Mouse (Mus musculus) cerebellum, adult 2 months (tissue): ENCODE results near the gene Noct. TPM values are rescaled to one million over a fixed set of nuclear protein-coding genes. Genes with fewer than 3 reads are reported as not detected.
"Not testable (repeated sequence)": the region's sequence is repeated elsewhere in the genome, so short reads cannot be mapped to it uniquely, and the experiment has no call there.

Experiments
- DNase-seq, 2 experiments: peaks; one replicate each; pipeline ENCODE4 v3.0.0; 2021
- H3K27ac ChIP-seq: fragments of 200-500 bp; 2 replicates; pipeline ENCODE4 v1.5.1; 2012; ENCODE audit warnings: low read length, control low read depth, inconsistent platforms; ENCODE audit not compliant: insufficient read depth
- H3K27me3 ChIP-seq: fragments of 200-500 bp; 2 replicates; pipeline ENCODE4 v1.6.1; 2012; ENCODE audit warnings: inconsistent platforms, mild to moderate bottlenecking, low read length, moderate library complexity; ENCODE audit not compliant: control insufficient read depth, insufficient read depth
- H3K4me1 ChIP-seq: fragments of 200-500 bp; 2 replicates; pipeline ENCODE4 v1.6.1; 2011; ENCODE audit warnings: low read length; ENCODE audit not compliant: control insufficient read depth, insufficient read depth
- H3K4me3 ChIP-seq: fragments of 200-500 bp; replicated peaks from 2 replicates; pipeline ENCODE3; 2011; ENCODE audit warnings: mild to moderate bottlenecking, low read depth, low read length, control low read depth; ENCODE audit not compliant: insufficient read depth
- CTCF ChIP-seq: fragments of 200-500 bp; IDR thresholded peaks from 2 replicates; pipeline ENCODE4 v1.5.1; 2011; ENCODE audit warnings: low read depth, mild to moderate bottlenecking, control low read depth, low read length, moderate library complexity, borderline replicate concordance; ENCODE audit not compliant: insufficient read depth
- POLR2A ChIP-seq: fragments of 200-500 bp; IDR thresholded peaks from 2 replicates; pipeline ENCODE4 v1.6.1; 2011; ENCODE audit warnings: low read length, control low read depth, borderline replicate concordance; ENCODE audit not compliant: insufficient read depth
- WGBS: fragments of 180-500 bp; shearing (Covaris S2); methylation state at CpG from one replicate; pipeline ENCODE4 v1.1.7; 2018; 5-methylcytosine and 5-hydroxymethylcytosine counted together
- polyA plus RNA-seq: library from polyadenylated mRNA; depleted of rRNA; stranded (reverse); fragments of >200 nt; gene quantifications from 2 replicates; pipeline ENCODE4 v1.2.3, GENCODE M21; 2012

The Noct gene
- polyA plus RNA-seq, 1 experiment, result 27.8 TPM

DNA sequence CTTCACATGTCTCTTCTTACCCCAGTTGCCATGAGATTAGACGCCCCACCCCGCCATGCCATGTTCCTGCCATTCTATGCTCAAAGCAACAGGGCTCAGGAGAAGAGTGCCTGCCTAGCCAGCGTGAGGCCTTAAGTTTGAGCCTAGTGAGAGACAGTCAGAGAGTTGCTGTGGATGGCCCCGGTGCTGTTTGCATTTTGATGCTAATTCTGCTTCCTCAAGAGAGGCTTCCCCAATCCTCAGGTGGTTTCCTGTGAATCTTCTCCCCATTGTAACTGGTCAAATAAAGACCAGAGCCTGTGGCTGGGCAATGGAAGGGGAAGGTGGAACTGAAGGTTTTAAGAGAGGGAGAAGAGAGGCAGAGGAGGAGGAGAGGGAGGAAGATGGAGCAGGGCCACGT, 15.6 kb upstream of the Noct start:
- no peaks in the 10 kb centered on the region; the same call in 1 of the 2 replicates for H3K27me3 ChIP-seq
- DNase-seq, result no peak
- H3K4me1 ChIP-seq, result no peaks in the 10 kb centered on the region
- no peak for TF ChIP-seq CTCF
- no peak for TF ChIP-seq POLR2A
- no peak overlapping the region for H3K27ac ChIP-seq
- 56% methylated on average over 5 of the region's 5 CpGs for WGBS
- no peak overlapping the region for H3K4me3 ChIP-seq

DNA sequence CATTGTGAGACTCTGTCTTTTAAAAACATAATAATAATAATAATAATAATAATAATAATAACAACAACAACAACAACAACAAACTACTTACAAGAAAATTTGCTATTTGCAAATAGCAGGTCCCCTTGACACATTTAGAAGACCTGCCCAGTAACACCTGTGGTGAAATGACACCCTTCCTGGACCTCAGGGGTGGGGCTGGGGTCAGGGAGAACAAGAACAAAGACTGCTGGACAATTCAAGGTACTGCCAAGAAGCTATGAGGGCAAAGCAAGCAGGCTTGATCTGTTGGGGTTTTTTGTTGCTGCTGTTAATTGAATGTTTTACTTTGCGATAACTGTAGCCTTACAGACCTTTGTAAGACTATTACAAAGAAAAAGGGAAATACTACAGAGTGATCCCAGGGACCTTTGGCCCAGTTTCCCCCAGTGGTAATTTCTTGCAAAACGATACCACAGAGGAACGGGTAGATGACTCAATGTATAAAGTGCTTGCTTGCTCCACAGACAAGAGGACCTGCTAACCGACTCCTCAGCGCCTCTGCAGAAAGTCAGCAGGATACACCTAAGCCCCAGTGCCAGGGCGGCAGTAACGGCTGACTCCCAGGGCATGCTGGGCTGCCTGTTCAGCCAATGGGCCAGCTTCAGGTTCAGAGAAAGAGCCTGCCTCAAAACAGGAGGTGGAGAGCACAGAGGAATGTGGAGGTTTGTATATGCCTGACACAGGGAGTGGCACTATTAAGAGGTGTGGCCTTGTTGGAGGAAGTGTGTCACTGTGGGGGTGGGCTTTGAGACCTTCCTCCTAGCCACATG, 14.5 kb upstream of the Noct start:
- Histone ChIP-seq H3K4me1 (no peaks in the 10 kb centered on the region), H3K27me3 (no peaks in the 10 kb centered on the region; the same call in 1 of the 2 replicates), H3K4me3 (no peak overlapping the region), H3K27ac (no peak overlapping the region)
- 87% methylated on average over 7 of the region's 7 CpGs for WGBS
- TF ChIP-seq CTCF (no peak), POLR2A (no peak)
- no peak for DNase-seq

DNA sequence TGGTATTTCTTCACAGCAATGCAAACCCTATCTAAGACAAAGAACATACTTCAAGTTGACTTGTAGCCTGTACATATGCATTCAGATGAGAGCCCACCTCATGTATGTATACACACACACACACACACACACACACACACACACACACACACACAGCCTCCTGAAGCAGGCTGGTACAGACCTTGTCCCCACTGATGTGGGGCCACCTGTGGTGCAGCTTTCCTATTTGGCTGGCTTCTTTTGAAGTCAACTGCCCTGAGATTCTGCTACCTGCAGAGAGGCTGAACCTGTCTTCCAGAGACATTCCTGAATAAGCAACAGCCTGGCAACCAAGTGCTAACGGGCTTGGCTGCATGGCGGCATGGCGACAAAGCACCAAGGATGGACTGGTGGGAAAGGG, 13.8 kb upstream of the Noct start:
- Histone ChIP-seq H3K4me3 (no peak overlapping the region), H3K4me1 (no peaks in the 10 kb centered on the region), H3K27ac (no peak overlapping the region), H3K27me3 (no peaks in the 10 kb centered on the region; the same call in 1 of the 2 replicates)
- no peak for DNase-seq
- TF ChIP-seq CTCF (no peak), POLR2A (no peak)
- 78% methylated on average over 3 of the region's 3 CpGs for WGBS

DNA sequence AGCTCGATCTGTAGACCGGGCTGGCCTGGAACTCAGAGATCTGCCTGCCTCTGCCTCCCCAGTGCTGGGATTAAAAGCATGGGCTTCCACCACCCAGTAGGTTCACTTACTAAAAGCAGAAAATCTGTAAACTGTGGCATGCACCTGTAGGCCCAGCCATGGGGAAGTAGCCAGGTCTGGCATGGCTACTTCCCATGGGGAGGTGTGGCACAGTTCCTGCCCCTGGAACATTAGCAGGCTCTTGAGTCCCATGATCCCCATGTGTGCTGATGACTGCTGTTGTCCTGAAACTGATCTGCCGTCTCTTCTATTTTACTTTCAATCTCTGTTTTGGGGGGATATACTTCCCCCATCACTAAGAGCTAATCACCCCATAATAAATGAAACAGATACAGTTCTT, 11.1 kb upstream of the Noct start:
- Histone ChIP-seq H3K4me3 (no peak overlapping the region), H3K27me3 (no peaks in the 10 kb centered on the region; the same call in 1 of the 2 replicates), H3K27ac (no peak overlapping the region), H3K4me1 (no peaks in the 10 kb centered on the region)
- 97% methylated on average over 3 of the region's 3 CpGs for WGBS
- TF ChIP-seq CTCF, result no peak
- TF ChIP-seq POLR2A, result no peak
- DNase-seq, result no peak

GRCm38 (mm10) chr3:51215681-51216080, 8.6 kb upstream of the Noct start:
- 85% methylated on average over 6 of the region's 6 CpGs for WGBS
- H3K27me3 ChIP-seq, result no peaks in the 10 kb centered on the region; the same call in 1 of the 2 replicates
- no peak for TF ChIP-seq CTCF
- TF ChIP-seq POLR2A, result no peak
- no peak overlapping the region for H3K27ac ChIP-seq
- DNase-seq, result no peak
- no peaks in the 10 kb centered on the region for H3K4me1 ChIP-seq
- no peak overlapping the region for H3K4me3 ChIP-seq

- not testable (repeated sequence) for DNase-seq
These were observed 7.9 kb upstream of the Noct start for GRCm38 (mm10) chr3:51216351-51216750.

DNA sequence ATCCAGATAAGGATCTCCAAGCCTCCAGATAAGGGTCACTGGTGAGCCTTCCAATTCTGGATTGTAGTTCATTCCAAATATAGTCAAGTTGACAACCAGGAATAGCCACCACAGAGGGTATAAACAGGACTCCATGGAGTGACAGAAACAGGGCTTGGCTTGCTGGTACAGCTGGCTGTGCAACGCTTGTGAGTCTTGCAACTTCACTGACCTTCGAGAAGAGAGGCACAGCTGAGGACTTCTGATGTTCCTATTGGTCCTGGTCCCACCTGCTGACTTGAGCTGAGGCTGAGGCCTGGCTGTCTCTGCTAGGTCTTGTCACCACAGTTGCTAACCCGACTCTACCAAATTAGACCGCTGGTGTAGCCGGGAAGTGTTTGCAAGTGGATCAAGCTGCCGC, 5.9 kb upstream of the Noct start:
- WGBS, result 88% methylated on average over 6 of the region's 6 CpGs

More at GRCm38 (mm10) chr3:51216351-51216750, 7.9 kb upstream of the Noct start:
- H3K27me3 ChIP-seq, H3K4me1 ChIP-seq, H3K4me3 ChIP-seq, H3K27ac ChIP-seq: not testable (repeated sequence)
- whole genome bisulfite sequencing, result 79% methylated on average over 8 of the region's 10 CpGs

GRCm38 (mm10) chr3:51219213-51219612, 5.0 kb upstream of the Noct start:
- Histone ChIP-seq H3K4me1 (no peaks in the 10 kb centered on the region), H3K4me3 (no peak overlapping the region), H3K27ac (no peak overlapping the region), H3K27me3 (no peaks in the 10 kb centered on the region)
- no peak for TF ChIP-seq POLR2A
- no peak for TF ChIP-seq CTCF
- 93% methylated on average over 5 of the region's 5 CpGs for WGBS
- no peak for DNase-seq

More for the DNA sequence above, 5.9 kb upstream of the Noct start:
- DNase-seq, H3K4me3 ChIP-seq, H3K27ac ChIP-seq, H3K4me1 ChIP-seq, H3K27me3 ChIP-seq: not testable (repeated sequence)

DNA sequence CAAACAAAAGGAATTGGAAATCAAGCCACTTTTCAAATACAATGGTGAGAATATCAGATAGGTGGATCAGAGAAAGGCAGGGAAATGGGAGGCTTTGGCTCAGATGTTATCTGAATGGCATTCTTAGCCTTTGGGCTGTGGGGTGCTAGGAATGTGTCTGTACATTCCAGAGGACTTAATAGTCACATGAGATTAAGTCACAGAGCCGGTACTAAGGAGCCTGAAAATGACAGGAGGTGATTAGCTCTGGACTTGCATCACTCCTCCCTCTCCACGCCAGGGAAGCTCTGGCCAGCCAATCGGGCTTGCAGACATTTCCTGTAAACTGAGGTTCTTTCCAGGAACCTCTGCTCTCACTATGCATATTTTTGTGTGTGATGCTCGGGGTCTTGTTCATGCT, 3.4 kb upstream of the Noct start:
- H3K4me1 ChIP-seq, result no peaks in the 10 kb centered on the region
- H3K27me3 ChIP-seq, result no peaks in the 10 kb centered on the region
- DNase-seq, result no peak
- TF ChIP-seq POLR2A, result no peak
- TF ChIP-seq CTCF, result no peak
- 68% methylated on average over 4 of the region's 4 CpGs for WGBS
- no peak overlapping the region for H3K27ac ChIP-seq
- H3K4me3 ChIP-seq, result no peak overlapping the region
